Mouse (Mus musculus) frontal cortex, postnatal 10 days (tissue): Measurements from ENCODE around the gene Ltbp1.

Experiments used
- DNase-seq, 2 experiments: peaks; one replicate each; pipeline ENCODE4 v3.0.0; 2022; ENCODE audit warnings: low spot score in 2 of 2, mixed read lengths in 1 of 2

Ltbp1 gene

GRCm38 (mm10) chr17:75172685-75173205 lies 167.4 kb downstream of the Ltbp1 start:
- DNase-seq: no peak

- no peak for DNase-seq
These were observed 169.1 kb downstream of the Ltbp1 start for GRCm38 (mm10) chr17:75174501-75174900.

GRCm38 (mm10) chr17:75177920-75178867 lies 172.8 kb downstream of the Ltbp1 start:
- peak in 1 of 2 experiments; percentile 11 for DNase-seq

GRCm38 (mm10) chr17:75179001-75179400 lies 173.6 kb downstream of the Ltbp1 start:
- no peak for DNase-seq

DNA sequence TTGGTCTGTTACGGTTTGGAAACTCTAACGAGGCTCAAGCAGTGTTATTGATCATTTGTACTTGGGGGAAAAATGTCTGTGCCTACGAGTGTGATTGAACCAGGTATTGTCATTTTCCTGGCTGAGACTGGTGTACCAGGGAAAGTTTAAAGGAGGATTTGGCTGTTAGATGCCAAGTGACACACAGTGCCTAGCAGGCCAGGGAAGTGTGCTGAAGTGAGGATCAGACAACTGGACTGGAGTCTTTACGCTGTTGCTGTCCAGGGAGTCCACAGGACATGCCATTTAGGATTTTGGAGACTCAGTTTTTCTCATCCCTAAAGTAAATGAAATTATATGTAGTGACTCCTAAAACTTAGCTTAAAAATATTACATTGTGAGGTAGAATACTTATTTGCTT lies 174.9 kb downstream of the Ltbp1 start:
- no peak for DNase-seq

DNA sequence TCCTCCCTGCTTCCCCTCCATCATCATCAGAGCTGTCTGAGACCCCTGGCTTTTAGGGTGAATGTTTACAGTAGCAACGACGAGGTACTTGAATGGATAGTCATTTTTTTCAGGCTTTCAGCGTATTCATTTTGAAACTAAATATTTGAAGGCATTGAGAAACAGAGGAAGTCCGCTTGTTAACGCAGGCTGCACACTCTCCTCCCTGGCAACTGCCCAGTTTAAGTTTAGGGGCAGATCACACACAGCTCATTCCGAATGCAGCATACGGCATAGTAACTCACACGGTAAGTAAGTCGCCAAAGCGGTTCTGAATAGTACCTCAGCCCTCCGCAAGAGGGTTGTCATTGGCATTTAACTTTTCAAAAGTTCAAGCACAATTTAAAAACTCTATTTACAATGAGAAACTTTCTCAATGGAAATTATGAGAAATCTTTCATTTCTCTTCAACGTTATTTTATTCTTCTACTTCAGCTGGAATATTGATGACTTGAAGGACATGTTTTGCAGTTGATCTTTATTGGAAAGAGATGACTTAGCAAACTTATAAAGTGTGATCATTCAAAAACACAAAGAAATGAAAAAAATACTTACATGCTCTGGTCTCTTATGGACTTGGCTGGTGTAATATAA lies 175.7 kb downstream of the Ltbp1 start:
- no peak for DNase-seq

DNA sequence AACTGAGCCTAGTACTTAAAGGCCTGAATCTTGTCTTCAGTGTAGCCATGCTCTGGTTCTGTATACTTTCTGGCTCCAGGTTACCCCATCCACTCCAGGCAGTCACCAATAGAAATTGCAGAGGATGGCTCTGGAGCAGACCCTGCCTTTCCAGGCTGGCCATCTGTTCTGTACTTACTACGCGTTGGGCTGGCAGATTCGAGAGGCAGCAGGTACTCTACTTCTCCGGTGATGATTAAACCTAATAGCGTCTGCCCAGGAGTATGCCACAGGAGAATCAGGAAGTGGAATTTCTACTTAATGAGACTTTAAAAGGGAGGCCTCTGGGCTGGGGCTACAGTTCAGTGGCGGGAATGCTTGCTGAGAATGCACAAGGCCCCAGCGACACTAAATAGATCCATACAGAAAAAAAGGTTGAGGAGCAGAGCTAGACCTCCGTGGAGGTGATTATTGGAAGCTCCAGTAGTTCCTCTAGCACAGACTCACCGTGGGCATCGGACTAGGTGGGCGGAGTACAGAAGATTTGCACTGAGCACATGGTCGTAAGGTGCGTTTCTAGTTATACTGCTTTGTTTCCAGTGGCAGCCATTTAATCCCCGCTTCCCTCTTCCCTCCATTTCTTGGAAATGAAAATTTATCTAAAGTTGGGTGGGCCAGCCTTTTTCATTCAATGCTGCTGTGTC lies 177.1 kb downstream of the Ltbp1 start:
- no peak for DNase-seq

- no peak for DNase-seq
These were observed 181.6 kb downstream of the Ltbp1 start for GRCm38 (mm10) chr17:75186732-75187509.

GRCm38 (mm10) chr17:75196952-75197351 lies 191.6 kb downstream of the Ltbp1 start:
- no peak for DNase-seq

DNA sequence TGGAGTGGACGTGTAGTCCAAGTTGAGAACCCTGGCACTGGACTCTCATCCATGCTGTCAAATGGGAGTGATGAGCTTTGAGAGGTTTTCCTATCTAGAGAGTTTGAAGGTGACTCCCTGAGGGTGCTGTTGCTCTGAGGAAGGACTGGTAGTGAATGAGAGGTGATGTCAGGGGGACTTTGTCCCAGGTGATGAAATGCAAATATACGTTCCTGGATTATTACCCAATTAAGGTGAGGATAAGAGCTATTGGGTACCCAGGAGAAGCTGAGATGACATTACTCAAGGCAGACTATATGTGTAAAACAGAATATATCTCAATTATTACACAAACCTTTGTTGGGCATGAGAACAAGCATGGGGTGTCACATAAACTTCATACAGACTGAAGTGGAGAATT lies 193.4 kb downstream of the Ltbp1 start:
- no peak for DNase-seq

GRCm38 (mm10) chr17:75199694-75200093 lies 194.3 kb downstream of the Ltbp1 start:
- no peak for DNase-seq

GRCm38 (mm10) chr17:75202314-75202713 lies 196.9 kb downstream of the Ltbp1 start:
- no peak for DNase-seq

DNA sequence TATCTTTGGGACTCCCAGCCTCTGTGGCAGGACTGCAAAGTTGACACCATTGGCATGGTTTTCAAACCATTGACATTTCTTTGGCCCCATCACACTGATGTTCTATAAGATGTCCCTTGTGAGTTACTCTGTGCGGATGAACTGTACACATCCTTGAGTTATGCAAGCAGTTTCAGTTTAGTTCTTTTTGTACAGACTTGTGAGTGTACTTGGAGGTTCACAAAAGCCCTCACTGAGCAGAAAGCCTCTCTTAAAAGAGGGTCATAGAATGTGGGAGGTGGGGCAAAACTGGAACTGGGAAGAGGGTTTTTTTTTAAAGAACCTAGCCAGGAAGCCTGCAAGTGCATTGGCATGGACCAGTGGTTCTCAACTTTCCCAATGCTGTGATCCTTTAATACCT lies 198.7 kb downstream of the Ltbp1 start:
- DNase-seq: no peak

DNA sequence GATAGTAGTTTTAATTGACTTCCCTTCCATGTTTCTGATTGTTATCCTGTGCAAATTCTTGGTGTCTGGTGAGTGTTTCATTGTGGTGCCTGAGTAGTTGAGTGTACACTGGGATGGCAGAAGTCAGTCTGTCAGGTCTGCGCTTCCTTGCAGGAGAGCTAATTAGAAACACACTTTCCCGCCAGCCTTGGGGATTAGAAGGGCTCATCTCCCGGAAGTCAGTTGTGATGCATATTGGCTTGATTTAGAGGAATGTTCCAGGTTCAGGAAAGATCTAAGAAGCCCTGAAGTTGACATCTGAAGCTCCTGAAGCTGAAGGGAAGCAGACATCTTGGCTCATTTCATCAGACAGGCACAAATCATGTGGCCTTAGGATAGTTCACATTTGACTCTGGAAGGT lies 200.9 kb downstream of the Ltbp1 start:
- DNase-seq: no peak

GRCm38 (mm10) chr17:75208164-75208698 lies 202.9 kb downstream of the Ltbp1 start:
- no peak for DNase-seq

DNA sequence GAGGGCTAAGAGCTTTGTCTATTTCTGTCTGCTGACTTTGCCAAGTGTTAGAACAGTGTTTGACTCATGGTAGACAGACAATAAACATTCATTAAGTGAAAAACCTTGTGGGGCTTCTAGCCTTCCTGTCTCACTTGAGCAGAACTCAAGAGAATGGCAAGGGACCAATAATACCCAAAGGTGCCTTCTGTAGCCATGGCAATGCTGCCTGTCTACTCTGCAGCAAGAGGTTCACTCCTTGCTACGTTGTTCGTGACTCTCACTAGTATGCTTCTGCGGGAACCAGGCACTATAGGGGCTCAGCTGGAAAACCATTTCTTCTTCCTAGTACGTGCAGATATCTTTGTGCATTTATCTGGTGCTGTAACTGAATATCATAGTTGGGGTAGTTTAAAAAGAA lies 205.2 kb downstream of the Ltbp1 start:
- DNase-seq: no peak

DNA sequence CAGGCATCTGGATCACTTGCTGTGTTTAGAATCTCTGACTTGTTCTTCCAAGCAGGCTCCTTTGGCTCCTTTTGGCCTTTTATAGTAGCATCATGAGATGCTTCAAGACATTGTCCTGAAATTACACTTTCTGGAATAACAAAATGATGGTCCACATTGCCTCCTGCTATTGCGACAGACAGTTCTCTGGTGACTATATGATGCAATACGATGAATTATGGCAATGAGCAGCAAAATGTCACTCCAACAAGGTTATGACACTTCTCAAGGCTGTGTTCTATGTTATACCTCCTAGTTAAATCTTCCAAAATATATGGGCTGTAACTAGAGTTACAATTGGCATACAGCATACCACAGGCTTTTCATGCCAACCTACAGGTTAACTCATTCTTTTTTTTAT lies 211.0 kb downstream of the Ltbp1 start:
- DNase-seq: no peak

DNA sequence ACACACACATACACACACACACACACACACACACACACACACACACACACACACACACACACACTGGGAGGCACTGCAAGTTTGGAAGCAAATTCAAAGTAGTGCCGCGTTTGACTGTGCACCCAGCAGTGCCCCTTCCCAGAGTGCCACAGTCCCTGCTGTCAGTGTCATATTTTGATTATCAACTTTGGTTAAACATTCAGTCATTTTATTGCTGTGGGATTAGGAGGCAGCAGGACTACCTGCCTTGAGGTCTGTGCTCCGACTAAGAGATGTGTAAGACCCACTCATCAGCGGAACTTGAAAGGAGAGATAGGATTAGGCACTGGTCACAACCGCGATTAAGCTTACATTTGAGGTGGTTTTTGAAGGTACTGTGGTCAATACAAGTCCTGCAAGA lies 213.3 kb downstream of the Ltbp1 start:
- DNase-seq: no peak

- DNase-seq: no peak
These were observed 223.0 kb downstream of the Ltbp1 start for GRCm38 (mm10) chr17:75228321-75228720.

DNA sequence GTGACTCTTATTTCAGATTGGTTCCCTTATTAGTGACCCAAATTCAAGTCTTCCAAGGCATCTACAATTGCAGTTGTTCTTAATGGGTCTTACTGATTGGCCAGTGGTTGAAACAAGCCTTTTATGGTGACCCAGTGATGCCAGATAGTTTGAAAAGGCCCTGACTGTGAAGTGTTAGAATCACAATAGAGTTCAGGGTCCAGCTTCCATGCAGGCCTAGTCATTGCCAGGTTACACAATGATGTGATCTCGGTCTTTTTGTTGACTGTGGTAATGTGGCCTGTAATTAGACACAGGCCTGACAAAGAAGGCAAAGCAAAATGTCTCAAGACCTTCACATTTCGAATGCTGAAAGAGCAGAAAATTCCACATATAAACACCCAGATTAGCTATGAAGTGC lies 227.8 kb downstream of the Ltbp1 start:
- DNase-seq: no peak

GRCm38 (mm10) chr17:75233923-75234322 lies 228.6 kb downstream of the Ltbp1 start:
- no peak for DNase-seq
